Mouse (Mus musculus) common myeloid progenitor, adult 5-6 weeks (primary cell): ENCODE measurements around the gene Plcxd2. TPM values are rescaled to one million over a fixed set of nuclear protein-coding genes. Genes with fewer than 3 reads are reported as not detected.

Experiments
- ATAC-seq: replicated peaks from 2 replicates; pipeline ENCODE4 v1.8.0; 2016; ENCODE audit warnings: low read depth, mild to moderate bottlenecking, moderate TSS enrichment, inconsistent platforms; ENCODE audit not compliant: poor library complexity, severe bottlenecking
- total RNA-seq: library from RNA; stranded (forward); fragments of 200-1000, 187-1606 nt; gene quantifications from 2 replicates; pipeline ENCODE4 v1.2.3, GENCODE M21; 2017

Gene Plcxd2
- total RNA-seq, 1 experiment from 2014 or later, result 5.7 TPM

DNA sequence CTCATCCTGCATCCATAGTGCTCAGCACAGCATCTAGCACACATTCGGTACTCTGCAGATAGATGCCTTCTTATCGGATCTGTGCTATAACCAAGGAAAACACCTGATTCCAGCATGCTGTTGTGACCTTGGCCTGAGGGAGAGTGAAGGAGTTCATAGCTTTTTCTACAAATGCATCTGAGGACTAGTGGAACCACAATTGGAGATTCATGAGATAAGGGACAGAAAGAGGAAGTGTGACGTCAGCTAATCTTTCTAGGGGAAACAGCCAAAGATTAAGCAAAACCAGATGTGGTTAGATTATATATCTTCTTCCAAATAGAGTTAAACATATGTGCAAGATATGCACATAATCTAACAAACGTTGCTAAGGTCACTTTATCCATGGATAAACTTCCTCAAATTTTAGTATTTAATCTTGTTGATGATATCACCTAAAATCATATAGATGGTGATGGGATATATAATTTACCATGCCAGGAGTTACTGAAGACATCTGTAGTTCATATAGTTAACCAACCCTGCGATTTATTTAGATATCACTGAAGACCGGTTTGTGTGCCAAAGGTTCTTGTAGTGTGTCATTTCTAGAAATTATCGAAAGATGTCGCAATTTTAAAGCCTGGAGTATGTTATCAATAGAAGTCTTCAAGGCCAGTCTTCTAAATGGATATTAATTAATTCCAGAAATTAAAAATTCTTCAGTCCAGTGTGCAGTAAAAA is 67.7 kb downstream of the Plcxd2 start:
- ATAC-seq, result peak; percentile 91

DNA sequence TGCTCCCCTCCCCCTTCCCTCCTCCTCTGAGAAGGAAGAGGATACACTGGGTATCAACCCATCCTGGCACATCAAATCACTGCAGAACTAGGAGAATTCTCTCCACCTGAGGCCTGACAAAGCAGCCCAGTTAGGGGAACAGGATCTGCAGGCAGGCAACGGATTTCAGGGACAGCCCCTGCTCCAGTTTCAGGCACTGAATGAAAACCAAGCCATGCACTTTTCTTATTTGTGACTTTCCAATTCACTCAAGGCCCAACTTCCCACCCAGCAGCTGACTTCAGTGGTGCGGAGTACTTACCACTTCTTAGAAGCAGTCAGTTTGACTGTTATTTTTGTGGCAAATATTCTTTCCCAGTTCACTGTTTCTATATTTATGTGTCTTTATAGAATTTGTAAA is 69.3 kb downstream of the Plcxd2 start:
- no peak for ATAC-seq

DNA sequence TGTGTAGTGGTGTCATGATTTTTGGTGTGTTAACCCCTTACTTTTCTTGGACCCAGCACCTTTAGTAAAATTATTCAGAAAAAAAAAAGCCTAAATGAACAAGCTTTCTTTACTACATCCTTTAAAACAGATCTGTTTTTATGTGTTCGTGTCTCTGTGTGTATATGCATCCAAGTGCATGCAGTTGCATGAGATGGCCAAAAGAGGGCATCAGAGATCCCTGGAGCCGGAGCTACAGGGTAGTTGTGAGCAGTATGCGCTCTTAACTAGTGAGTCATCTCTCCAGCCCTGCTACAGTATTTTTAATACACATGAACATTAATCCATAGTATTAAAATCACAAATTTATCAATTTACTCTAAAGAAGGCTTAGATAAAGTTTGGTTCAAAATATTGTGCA is 70.6 kb downstream of the Plcxd2 start:
- ATAC-seq, result no peak

DNA sequence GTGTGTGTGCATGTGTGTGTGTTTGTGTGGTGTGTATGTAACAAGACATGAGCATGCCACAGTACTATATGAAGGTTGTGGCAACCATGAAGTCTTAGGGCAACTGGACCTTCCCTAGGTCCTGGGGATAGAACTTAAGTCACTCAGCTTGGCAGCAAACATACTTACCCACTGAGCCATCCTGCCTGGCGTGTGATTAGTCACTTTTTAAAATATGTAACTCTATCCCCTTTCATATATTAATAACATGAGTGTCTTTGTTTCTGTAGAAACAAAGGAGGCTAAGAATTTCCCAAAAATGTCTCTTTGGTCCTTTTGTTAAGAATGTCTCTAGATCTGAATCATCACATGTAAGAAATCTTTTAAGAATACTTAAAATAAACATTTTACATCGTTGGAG is 72.6 kb downstream of the Plcxd2 start:
- no peak for ATAC-seq

DNA sequence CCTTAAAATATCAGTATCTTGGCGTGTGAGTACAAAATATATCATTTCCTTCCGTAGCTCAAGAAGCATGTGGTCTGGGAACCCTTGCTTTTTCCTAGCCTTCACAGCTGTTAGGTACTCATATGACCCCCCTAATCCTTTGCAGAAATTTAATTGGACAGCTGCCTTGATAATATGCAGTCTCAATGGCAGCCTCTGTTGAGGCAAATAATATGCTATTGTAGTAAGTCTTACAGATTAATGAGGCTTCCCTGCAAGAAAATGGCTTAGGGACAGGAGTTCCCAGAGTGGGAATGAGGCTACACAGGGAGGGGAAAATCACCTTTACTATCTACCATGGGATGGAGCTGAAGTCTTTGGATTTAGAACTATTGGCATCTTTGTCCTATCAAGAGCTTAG is 73.5 kb downstream of the Plcxd2 start:
- no peak for ATAC-seq

DNA sequence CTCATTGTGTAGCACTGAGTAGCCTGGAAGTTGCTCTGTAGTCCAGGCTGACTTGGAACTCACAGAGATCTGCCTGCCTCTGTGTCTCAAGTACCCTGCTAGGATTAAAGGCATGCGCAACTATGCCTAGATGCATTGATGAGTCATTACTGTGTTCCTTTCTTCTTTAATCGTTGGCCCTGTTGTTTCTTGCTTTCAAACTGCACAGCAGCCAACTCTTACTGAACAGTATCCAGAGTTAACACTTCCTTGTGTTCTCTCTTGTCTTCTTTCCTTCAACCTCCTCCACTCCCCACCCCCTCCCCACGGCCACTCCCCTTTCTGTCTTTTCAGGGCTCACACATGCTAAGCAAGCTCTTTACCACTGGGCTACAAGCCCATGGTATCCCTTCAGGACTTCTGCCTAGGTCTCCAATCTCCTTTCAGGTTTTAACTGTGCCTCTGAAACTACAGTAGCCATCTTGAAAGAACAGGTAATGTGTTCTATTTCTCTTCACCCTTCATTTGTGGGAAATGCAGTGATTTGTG is 74.0 kb downstream of the Plcxd2 start:
- ATAC-seq, result no peak

DNA sequence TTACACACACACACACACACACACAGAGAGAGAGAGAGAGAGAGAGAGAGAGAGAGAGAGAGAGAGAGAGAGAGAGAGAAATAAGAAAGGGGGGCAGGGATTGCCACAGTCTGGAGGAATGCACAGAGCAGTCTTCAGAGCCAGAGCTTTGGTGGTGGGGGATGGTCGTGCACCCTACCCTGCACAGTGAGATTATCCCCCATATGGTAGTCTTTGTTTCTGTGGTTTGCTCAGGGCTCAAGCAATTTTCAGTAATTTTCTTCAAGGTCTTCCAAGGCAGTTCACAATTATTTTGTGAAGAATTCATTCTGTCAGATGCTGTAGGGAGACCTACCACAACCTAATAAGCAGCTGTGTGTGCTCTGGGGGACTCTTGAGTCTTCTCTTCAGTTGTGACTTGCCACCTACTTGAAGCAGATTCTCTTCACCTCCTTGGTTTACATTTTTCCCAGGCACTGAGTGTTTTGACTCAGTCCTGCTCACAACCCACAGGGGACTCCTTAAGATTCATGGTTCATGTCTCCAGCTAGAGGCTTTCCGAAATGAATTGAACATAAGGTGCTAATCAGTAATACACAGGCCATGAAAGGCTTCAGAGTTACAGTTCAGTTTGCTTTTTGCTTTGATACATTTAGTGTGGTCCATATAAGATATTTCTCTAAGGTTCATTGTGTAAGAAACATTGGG is 75.2 kb downstream of the Plcxd2 start:
- no peak for ATAC-seq

DNA sequence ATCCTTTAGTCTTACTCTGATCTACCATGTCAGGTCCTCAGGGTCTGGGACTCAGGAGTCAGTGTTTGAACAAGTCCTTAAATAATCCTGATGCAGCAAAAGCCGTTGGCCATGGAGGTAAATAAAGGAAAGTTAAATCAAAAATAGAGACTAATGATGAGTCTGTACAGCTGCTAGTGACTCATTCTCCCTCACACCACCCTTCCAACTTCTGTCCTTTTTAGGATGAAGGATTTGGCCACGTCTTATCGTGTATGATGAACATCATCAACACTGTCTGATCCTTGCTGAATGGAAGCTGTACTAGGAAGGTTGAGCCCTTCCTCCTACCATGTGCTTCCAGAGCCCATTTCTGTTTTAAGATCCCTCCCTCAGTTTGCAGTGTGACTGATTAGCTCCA is 79.7 kb downstream of the Plcxd2 start:
- ATAC-seq, result no peak

DNA sequence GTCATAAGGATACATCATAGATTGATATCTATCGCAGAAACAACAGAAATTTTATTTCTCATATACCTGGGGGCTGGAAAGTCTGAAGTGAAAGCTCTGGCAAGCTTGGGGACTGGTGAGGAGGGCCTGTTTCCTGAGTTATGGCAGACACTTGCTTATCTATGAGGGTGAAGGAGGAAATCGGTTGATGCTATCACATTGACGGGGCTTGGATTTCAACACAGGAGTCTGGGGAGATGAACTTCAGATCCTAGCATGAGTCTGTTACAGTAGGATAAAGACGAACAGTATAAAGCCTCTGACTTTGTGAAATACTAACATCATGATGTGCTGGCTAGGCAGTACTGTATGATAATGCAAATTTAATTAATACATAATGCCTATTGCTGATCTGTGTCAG is 81.9 kb downstream of the Plcxd2 start:
- peak; percentile 78 for ATAC-seq

DNA sequence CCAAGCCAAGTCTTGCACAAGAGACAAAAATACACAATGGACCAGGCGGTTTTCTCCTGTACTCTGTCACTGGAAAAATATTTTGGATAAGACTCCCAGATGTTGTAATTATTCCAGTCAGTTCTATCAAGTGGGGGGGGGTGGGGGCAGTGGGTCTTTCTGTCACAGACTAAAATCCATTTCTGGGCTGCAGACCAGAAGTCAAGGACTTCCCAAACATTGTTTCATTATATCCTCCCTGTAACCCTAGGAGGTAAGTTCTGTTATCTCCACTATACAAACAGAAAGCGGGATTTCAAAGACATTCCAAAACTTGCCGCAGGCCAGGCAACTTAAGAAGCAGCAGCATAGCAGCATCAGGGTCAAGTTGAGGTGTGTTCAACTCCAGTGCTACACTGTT is 82.4 kb downstream of the Plcxd2 start:
- ATAC-seq, result no peak

DNA sequence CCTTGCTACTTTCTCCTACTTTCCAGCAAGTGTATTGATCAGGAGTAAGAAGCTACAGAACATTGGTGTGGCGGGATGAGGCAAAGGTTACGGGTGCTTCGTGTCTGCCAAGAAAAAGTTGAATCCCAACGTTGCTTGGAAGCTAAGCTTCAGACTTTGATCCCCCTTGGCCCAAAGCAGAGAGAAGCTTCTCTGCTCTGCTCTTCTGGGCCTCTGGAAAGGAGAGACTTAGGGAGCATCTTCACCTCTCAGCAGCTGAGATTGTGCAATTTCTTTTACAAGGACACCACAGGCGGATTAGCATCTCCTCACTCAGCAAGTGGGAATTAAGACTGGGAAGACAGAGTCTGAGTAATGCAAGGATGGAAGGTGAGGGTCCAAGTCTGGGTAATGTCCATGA is 83.1 kb downstream of the Plcxd2 start:
- ATAC-seq, result no peak

DNA sequence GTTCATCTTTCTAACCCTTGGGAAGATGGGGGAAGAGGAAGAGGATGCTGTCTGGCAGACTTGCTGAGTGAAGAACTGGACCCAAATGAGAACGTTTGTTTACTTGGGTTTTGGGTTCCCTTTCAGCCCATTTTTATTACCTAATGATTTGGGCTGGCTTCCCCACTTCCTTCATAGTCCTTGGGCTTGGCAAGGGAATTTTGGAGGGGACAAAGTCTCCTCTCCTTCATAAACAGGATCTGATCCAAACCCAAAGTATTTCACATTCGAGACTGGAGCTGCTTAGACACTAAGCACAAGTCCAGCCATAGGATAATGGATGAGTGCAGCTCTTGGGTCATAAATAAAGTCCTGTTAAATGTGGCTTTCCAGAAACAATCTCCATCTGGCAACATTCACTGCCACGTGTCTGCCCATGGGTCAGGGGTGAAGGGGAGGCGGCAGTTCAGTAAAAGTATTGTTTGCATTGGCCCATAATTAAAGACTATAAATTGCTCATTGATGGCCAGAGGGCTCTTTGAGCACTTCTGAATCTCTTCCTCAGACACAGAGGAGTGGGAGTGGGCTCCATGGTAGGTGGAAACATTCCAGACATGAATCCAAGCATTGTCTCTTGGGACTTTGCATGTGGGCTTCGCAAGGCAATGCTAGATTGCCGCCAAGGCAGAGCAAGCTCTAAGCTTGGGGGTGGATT is 86.1 kb downstream of the Plcxd2 start:
- no peak for ATAC-seq

DNA sequence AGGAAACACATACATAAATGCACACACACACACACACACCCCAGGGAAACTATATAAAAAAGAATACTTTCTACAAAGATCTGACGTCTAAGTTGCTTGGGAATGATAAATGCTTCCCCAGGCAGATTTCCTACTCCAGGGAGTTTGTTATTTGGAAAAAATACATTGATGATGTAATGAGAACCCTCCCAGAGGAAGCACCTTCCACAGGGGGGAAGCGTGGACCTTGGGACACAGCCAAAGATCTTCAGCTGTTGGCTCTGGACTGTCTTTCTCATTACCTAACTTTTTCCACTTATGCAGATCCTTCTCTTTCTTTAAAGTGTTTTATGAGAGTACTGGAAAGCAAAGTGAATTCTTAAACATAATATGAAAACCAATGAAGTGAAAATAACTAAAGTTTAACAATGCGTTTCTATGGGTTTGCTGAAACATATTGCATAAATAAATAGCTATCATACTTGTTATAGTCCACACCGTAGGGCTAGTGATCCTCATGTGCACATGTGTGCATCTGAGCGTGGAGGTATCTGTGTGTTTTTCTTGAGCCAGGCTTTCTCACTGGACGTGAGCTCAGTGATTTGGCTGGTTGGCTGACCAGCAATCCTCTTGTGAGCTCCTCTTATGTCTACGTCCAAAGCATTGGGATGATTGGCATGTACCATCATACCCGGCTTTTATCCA is 87.3 kb downstream of the Plcxd2 start:
- ATAC-seq, result no peak

DNA sequence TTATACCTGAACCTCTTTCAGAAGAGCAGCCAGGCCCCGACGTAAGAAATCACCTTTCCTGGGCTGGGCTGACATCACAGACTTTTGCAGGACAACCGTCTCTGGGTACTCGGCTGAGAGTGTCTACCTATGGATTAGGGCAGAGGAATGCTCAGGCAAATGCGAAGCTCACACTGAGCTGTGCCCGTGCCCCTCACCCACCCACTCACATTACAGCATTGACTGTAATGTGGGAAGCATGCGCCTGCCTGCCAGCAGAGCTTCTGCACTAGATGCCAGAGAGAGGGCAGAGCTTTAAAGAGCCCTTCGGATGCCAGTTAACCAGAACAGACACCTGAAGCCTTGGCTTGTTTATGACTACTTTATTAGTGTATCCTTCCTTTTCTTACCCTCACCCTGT is 90.4 kb downstream of the Plcxd2 start:
- ATAC-seq, result no peak

Other genes starting within 250 kb of the Plcxd2 start
- gene Phldb2, start 56.6 kb downstream of the Plcxd2 start, total RNA-seq, result 0.87 and 1.8 TPM in 2 replicates
- 6.5 and 12.0 TPM in 2 replicates for gene Cd96, start 110.0 kb upstream of the Plcxd2 start, total RNA-seq
- 16.9 and 25.5 TPM in 2 replicates for gene Gm4737, start 144.9 kb upstream of the Plcxd2 start, total RNA-seq